Mouse (Mus musculus): Measurements from ENCODE around the gene Srprb. TPM values are rescaled to one million over a fixed set of nuclear protein-coding genes. Genes with fewer than 3 reads are reported as not detected.

Gene Srprb
- 42.8 and 55.2 TPM in 2 replicates for polyA plus RNA-seq (2012; rRNA removed)

GRCm38 (mm10) chr9:103201561-103202260, at the start of gene Srprb:
Srprb (minus strand) TSS chr9:103202137.

GRCm38 (mm10) chr9:103230151-103230951, 28.4 kb upstream of the Srprb start, which contains the start of the genes Gm20425 and Trf:
Gm20425 (minus strand) TSS chr9:103230307.
Trf (minus strand) TSS chr9:103230444.

Other genes starting within 250 kb of the Srprb start
- gene Slco2a1, start 213.4 kb downstream of the Srprb start, polyA plus RNA-seq (2012; rRNA removed), result 0.56 and 1.2 TPM in 2 replicates
- 25.5 and 26.3 TPM in 2 replicates for gene Rab6b, start 90.3 kb downstream of the Srprb start, polyA plus RNA-seq (2012; rRNA removed)
- gene Gm20425, start 28.2 kb upstream of the Srprb start, polyA plus RNA-seq (2012; rRNA removed), result not detected in 2 replicates
- 53.0 and 123 TPM in 2 replicates for gene Trf, start 28.3 kb upstream of the Srprb start, polyA plus RNA-seq (2012; rRNA removed)
- gene 1300017J02Rik, start 102.9 kb upstream of the Srprb start, polyA plus RNA-seq (2012; rRNA removed), result 4.1 and 4.9 TPM in 2 replicates
- gene Topbp1, start 103.1 kb upstream of the Srprb start, polyA plus RNA-seq (2012; rRNA removed), result 108 and 145 TPM in 2 replicates
- 126 and 132 TPM in 2 replicates for gene Cdv3, start 163.7 kb upstream of the Srprb start, polyA plus RNA-seq (2012; rRNA removed)

Data from central nervous system, embryonic 11.5 days (tissue).